Mouse (Mus musculus) frontal cortex, postnatal 25 days (tissue): ENCODE measurements around the gene Reps2.
A peak's percentile ranks its signal among the peaks of the same experiment; 100 is the strongest.

ENCODE experiments used
- DNase-seq, 2 experiments: peaks; one replicate each; pipeline ENCODE4 v3.0.0; 2022; ENCODE audit warnings: low spot score in 2 of 2

Gene Reps2

GRCm38 (mm10) chrX:162589173-162589805 is 54.2 kb downstream of the Reps2 start:
- DNase-seq, result no peak

GRCm38 (mm10) chrX:162584349-162584748 is 59.1 kb downstream of the Reps2 start:
- no peak for DNase-seq

- no peak for DNase-seq
Observed at GRCm38 (mm10) chrX:162580521-162580920, 62.9 kb downstream of the Reps2 start.

GRCm38 (mm10) chrX:162568439-162568838 is 75.0 kb downstream of the Reps2 start:
- DNase-seq, result no peak

GRCm38 (mm10) chrX:162565501-162565900 is 77.9 kb downstream of the Reps2 start:
- no peak for DNase-seq

GRCm38 (mm10) chrX:162556459-162556841 is 87.0 kb downstream of the Reps2 start:
- DNase-seq, result no peak

GRCm38 (mm10) chrX:162555729-162556458 is 87.6 kb downstream of the Reps2 start:
- DNase-seq, result no peak

GRCm38 (mm10) chrX:162554513-162554912 is 88.9 kb downstream of the Reps2 start:
- no peak for DNase-seq

- DNase-seq, result no peak
Observed at GRCm38 (mm10) chrX:162552383-162552782, 91.1 kb downstream of the Reps2 start.

GRCm38 (mm10) chrX:162545037-162545436 is 98.4 kb downstream of the Reps2 start:
- DNase-seq, result no peak

GRCm38 (mm10) chrX:162542576-162543227 is 100.7 kb downstream of the Reps2 start:
- DNase-seq, result no peak

GRCm38 (mm10) chrX:162541961-162542360 is 101.5 kb downstream of the Reps2 start:
- no peak for DNase-seq

- no peak for DNase-seq
Observed at GRCm38 (mm10) chrX:162531016-162531415, 112.4 kb downstream of the Reps2 start.

GRCm38 (mm10) chrX:162527240-162527639 is 116.2 kb downstream of the Reps2 start:
- peak in 1 of 2 experiments; percentile 26 for DNase-seq

GRCm38 (mm10) chrX:162521831-162522514 is 121.5 kb downstream of the Reps2 start:
- DNase-seq, result no peak

GRCm38 (mm10) chrX:162521197-162521596 is 122.3 kb downstream of the Reps2 start:
- DNase-seq, result no peak

- DNase-seq, result no peak
Observed at GRCm38 (mm10) chrX:162520374-162520773, 123.1 kb downstream of the Reps2 start.

- no peak for DNase-seq
Observed at GRCm38 (mm10) chrX:162510426-162510980, 132.9 kb downstream of the Reps2 start.

GRCm38 (mm10) chrX:162505186-162505585 is 138.3 kb downstream of the Reps2 start:
- no peak for DNase-seq

GRCm38 (mm10) chrX:162503436-162503835 is 140.0 kb downstream of the Reps2 start:
- no peak for DNase-seq

GRCm38 (mm10) chrX:162500962-162501361 is 142.5 kb downstream of the Reps2 start:
- no peak for DNase-seq

- DNase-seq, result no peak
Observed at GRCm38 (mm10) chrX:162496485-162496884, 147.0 kb downstream of the Reps2 start.
